Mouse (Mus musculus): ENCODE measurements around the gene Gse1. TPM values are rescaled to one million over a fixed set of nuclear protein-coding genes. Genes with fewer than 3 reads are reported as not detected.

The Gse1 gene
- polyA plus RNA-seq, 1 experiment, result 14.8 TPM

DNA sequence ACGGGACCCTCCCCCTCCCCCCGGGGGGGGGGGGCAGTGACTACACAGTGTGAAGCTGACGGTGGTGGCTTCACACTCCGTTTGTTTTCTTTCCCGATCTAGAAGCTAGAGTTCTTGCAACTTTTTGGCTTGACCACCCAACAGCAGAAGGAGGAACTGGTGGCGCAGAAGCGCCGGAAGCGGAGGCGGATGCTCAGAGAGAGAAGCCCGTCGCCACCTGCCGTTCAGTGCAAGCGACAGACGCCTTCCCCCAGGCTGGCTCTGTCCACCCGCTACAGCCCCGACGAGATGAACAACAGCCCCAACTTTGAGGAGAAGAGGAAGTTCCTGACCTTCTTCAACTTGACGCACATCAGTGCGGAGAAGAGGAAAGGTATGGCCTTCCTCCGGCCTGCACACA, 344.3 kb downstream of the Gse1 start:
- Histone ChIP-seq H3K36me3 (ENCODE audit: control insufficient read depth, insufficient read depth, low read length) (peaks cover 4% of the 10 kb centered on the region), H3K4me3 (ENCODE audit: insufficient read depth, low read depth, low read length) (no peak overlapping the region), H3K4me1 (ENCODE audit: control insufficient read depth, insufficient read depth, low read length) (peaks cover 3% of the 10 kb centered on the region; the same call in 1 of the 2 replicates), H3K27ac (ENCODE audit: insufficient read depth, low read depth, low read length) (no peak overlapping the region), H3K27me3 (replicated peaks; ENCODE audit: control insufficient read depth, insufficient read depth, low read length) (no peaks in the 10 kb centered on the region)
- DNase-seq, result no peak
- 80% methylated on average over 21 of the region's 21 CpGs for WGBS
- TF ChIP-seq POLR2A (IDR thresholded peaks at IDR 0.05; ENCODE audit: low read depth, low read length) (no peak), CTCF (conservative IDR thresholded peaks at IDR 0.05; ENCODE audit: insufficient read depth, insufficient read length, low read depth, low read length) (no peak)

DNA sequence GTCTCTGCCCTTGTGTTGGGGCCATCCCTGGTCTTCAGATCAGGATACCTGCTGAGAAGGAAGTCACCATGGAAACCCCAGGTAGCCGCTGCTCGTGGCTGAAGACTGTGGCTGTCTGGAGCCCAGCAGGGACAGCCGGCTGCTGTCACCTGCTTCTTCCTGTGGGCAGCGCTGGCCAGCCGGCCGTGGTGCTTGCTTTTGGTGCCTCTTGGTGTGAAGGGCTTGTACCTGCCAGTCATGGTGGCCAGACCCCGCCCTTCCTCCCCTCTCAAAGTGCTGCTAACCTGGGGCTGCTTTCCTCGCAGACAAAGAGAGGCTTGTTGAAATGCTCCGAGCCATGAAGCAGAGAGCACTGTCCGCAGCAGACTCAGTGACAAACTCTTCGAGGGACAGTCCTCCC, 345.6 kb downstream of the Gse1 start:
- WGBS, result 88% methylated on average over 11 of the region's 11 CpGs
- H3K27me3 ChIP-seq (replicated peaks; ENCODE audit: control insufficient read depth, insufficient read depth, low read length), result no peaks in the 10 kb centered on the region
- H3K36me3 ChIP-seq (ENCODE audit: control insufficient read depth, insufficient read depth, low read length), result peaks cover 4% of the 10 kb centered on the region
- H3K4me3 ChIP-seq (ENCODE audit: insufficient read depth, low read depth, low read length), result no peak overlapping the region
- no peak for DNase-seq
- TF ChIP-seq CTCF (conservative IDR thresholded peaks at IDR 0.05; ENCODE audit: insufficient read depth, insufficient read length, low read depth, low read length) (no peak), POLR2A (IDR thresholded peaks at IDR 0.05; ENCODE audit: low read depth, low read length) (no peak)
- H3K4me1 ChIP-seq (ENCODE audit: control insufficient read depth, insufficient read depth, low read length), result peaks cover 3% of the 10 kb centered on the region; the same call in 1 of the 2 replicates
- no peak overlapping the region for H3K27ac ChIP-seq (ENCODE audit: insufficient read depth, low read depth, low read length)

DNA sequence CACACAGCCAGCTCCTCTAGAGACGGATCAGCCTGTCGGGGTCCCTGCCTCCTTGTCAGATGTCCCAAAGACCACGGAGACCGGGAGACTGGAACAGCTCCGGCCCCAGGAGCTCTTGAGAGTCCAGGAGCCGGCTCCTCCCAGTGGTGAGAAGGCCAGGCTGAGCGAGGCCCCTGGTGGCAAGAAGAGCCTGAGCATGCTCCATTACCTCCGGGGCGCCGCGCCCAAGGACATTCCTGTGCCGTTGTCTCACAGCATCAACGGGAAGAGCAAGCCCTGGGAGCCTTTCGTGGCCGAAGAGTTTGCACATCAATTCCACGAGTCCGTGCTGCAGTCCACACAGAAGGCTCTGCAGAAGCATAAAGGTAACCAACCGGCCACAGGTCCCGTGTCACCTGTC, 346.7 kb downstream of the Gse1 start:
- peak; percentile 46 for DNase-seq
- peaks cover 4% of the 10 kb centered on the region for H3K36me3 ChIP-seq (ENCODE audit: control insufficient read depth, insufficient read depth, low read length)
- TF ChIP-seq CTCF (conservative IDR thresholded peaks at IDR 0.05; ENCODE audit: insufficient read depth, insufficient read length, low read depth, low read length), result no peak
- TF ChIP-seq POLR2A (IDR thresholded peaks at IDR 0.05; ENCODE audit: low read depth, low read length), result no peak
- 60% methylated on average over 19 of the region's 19 CpGs for WGBS
- H3K4me3 ChIP-seq (ENCODE audit: insufficient read depth, low read depth, low read length), result no peak overlapping the region
- H3K27me3 ChIP-seq (replicated peaks; ENCODE audit: control insufficient read depth, insufficient read depth, low read length), result no peaks in the 10 kb centered on the region
- H3K4me1 ChIP-seq (ENCODE audit: control insufficient read depth, insufficient read depth, low read length), result peaks cover 3% of the 10 kb centered on the region; the same call in 1 of the 2 replicates
- no peak overlapping the region for H3K27ac ChIP-seq (ENCODE audit: insufficient read depth, low read depth, low read length)

DNA sequence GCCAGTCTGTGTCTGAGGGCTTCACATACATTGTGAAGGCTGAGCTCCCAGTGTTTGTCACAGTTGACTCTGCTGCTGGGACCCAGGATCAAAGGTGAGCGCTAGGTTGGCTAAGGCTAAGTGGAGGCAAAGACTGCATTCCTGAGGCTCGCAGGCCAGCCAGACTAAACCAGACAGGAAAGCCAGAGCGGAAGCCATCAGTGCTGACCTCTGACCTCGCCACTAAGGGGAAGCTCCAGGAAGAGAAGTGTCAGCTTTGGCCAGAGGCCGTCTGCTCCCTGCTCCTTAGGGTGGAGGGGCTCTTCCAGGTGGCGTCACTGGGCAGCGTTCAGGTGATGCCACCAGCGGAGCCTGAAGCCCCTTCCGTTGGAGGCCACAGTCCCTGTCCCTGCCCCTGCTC, 347.5 kb downstream of the Gse1 start:
- DNase-seq, result peak; percentile 88
- Histone ChIP-seq H3K27me3 (replicated peaks; ENCODE audit: control insufficient read depth, insufficient read depth, low read length) (no peaks in the 10 kb centered on the region), H3K36me3 (ENCODE audit: control insufficient read depth, insufficient read depth, low read length) (peaks cover 4% of the 10 kb centered on the region), H3K4me3 (ENCODE audit: insufficient read depth, low read depth, low read length) (no peak overlapping the region), H3K4me1 (ENCODE audit: control insufficient read depth, insufficient read depth, low read length) (peaks cover 3% of the 10 kb centered on the region; the same call in 1 of the 2 replicates), H3K27ac (ENCODE audit: insufficient read depth, low read depth, low read length) (no peak overlapping the region)
- TF ChIP-seq CTCF (conservative IDR thresholded peaks at IDR 0.05; ENCODE audit: insufficient read depth, insufficient read length, low read depth, low read length), result no peak
- TF ChIP-seq POLR2A (IDR thresholded peaks at IDR 0.05; ENCODE audit: low read depth, low read length), result no peak
- 44% methylated on average over 9 of the region's 9 CpGs for WGBS

DNA sequence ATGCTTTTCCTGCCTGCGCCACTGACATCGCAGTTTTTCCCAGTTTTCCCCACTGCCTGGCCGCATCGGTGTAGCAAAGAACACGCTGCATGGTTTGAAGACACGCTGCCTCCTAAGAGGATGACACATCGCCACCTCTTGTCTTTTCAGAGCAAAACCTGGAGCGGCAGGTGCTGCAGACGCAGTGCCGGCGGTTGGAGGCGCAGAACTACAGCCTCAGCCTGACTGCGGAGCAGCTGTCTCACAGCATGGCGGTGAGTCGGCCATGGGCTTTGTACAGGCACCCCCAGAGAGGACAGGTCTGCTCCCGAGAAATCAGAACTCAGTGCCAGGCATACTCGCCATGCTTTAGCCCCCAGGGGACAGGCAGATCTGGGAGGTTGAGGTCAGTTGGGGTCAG, 349.6 kb downstream of the Gse1 start:
- H3K36me3 ChIP-seq (ENCODE audit: control insufficient read depth, insufficient read depth, low read length), result peaks cover 2% of the 10 kb centered on the region

DNA sequence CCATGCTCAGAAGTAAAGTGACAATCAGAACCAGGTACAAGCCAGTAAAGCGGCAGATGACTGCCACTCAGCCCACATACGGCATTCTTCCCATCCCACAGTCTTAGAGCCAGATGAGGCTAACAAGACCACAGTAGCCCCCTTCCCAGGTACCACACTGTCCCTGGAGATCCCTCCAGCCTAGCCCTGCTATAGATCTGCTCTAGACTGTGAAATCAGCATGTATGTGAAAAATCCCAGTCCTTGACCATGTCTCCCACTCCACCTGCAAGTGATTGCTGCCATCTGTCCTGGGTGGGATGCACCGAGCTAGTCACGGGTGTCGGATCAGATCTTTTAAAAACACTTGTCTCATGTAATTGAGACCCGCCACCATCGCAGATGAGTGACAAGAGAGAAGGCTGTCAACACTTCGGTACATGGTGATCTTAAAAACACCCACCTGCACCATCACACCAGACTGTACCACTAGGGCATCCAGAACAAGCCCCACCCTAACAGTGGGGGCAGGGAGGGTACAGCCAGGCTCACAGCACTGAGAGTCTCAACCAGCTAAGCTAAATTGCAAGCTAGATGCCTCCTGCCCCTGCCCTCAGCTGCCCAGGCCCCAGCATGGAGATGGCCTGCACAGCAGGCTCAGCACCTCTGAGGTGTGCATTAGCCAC, 352.2 kb downstream of the Gse1 start:
- no peak for TF ChIP-seq CTCF (conservative IDR thresholded peaks at IDR 0.05; ENCODE audit: insufficient read depth, insufficient read length, low read depth, low read length)
- Histone ChIP-seq H3K4me1 (ENCODE audit: control insufficient read depth, insufficient read depth, low read length) (0 out of 2 replicates have a peak, but pooled peaks cover 3% of the 10 kb centered on the region), H3K36me3 (ENCODE audit: control insufficient read depth, insufficient read depth, low read length) (no peaks in the 10 kb centered on the region; the same call in none of the 2 replicates), H3K27ac (ENCODE audit: insufficient read depth, low read depth, low read length) (no peak overlapping the region), H3K27me3 (replicated peaks; ENCODE audit: control insufficient read depth, insufficient read depth, low read length) (no peaks in the 10 kb centered on the region), H3K4me3 (ENCODE audit: insufficient read depth, low read depth, low read length) (no peak overlapping the region)
- no peak for DNase-seq
- 92% methylated on average over 8 of the region's 8 CpGs for WGBS

More for the DNA sequence above, 349.6 kb downstream of the Gse1 start:
- TF ChIP-seq CTCF (conservative IDR thresholded peaks at IDR 0.05; ENCODE audit: insufficient read depth, insufficient read length, low read depth, low read length), result no peak
- TF ChIP-seq POLR2A (IDR thresholded peaks at IDR 0.05; ENCODE audit: low read depth, low read length), result no peak
- Histone ChIP-seq H3K4me1 (ENCODE audit: control insufficient read depth, insufficient read depth, low read length) (peaks cover 3% of the 10 kb centered on the region; the same call in 1 of the 2 replicates), H3K27ac (ENCODE audit: insufficient read depth, low read depth, low read length) (no peak overlapping the region), H3K4me3 (ENCODE audit: insufficient read depth, low read depth, low read length) (no peak overlapping the region), H3K27me3 (replicated peaks; ENCODE audit: control insufficient read depth, insufficient read depth, low read length) (no peaks in the 10 kb centered on the region)
- DNase-seq, result no peak
- WGBS, result 96% methylated on average over 17 of the region's 17 CpGs

DNA sequence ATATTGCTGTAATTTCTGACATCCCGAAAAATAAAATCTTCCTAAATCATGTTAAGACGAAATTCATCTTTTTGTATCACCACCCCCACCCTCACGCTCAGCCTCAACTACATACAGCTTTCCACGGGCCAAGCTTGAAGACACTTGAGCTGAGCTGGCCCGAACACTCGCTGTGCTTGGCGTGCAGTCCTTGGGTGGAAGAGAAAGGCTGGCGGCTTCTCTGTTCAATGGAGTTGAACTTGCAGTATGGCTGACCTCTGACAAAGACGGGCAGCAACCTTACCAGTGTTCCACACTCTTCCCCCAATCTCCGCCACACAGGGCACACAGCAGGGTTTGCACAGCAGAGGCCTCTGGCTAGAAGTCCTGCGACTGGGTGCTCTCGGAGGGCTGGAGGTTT, 353.1 kb downstream of the Gse1 start:
- Histone ChIP-seq H3K4me3 (ENCODE audit: insufficient read depth, low read depth, low read length) (no peak overlapping the region), H3K27me3 (replicated peaks; ENCODE audit: control insufficient read depth, insufficient read depth, low read length) (no peaks in the 10 kb centered on the region), H3K4me1 (ENCODE audit: control insufficient read depth, insufficient read depth, low read length) (no peaks in the 10 kb centered on the region), H3K36me3 (ENCODE audit: control insufficient read depth, insufficient read depth, low read length) (no peaks in the 10 kb centered on the region; the same call in none of the 2 replicates), H3K27ac (ENCODE audit: insufficient read depth, low read depth, low read length) (no peak overlapping the region)
- DNase-seq, result no peak
- no peak for TF ChIP-seq POLR2A (IDR thresholded peaks at IDR 0.05; ENCODE audit: low read depth, low read length)
- no peak for TF ChIP-seq CTCF (conservative IDR thresholded peaks at IDR 0.05; ENCODE audit: insufficient read depth, insufficient read length, low read depth, low read length)
- WGBS, result 82% methylated on average over 12 of the region's 12 CpGs

Measured in kidney, adult 2 months (tissue).